Mouse (Mus musculus) c-Kit-positive CD71-negative TER-119-negative erythroid progenitor cells, embryonic 14.5 days (primary cell): ENCODE data around the gene Srp9.

Experiments
- DNase-seq: peaks from one replicate; pipeline ENCODE4 v3.0.0-alpha.2; 2013; ENCODE audit warnings: low read depth

The Srp9 gene

DNA sequence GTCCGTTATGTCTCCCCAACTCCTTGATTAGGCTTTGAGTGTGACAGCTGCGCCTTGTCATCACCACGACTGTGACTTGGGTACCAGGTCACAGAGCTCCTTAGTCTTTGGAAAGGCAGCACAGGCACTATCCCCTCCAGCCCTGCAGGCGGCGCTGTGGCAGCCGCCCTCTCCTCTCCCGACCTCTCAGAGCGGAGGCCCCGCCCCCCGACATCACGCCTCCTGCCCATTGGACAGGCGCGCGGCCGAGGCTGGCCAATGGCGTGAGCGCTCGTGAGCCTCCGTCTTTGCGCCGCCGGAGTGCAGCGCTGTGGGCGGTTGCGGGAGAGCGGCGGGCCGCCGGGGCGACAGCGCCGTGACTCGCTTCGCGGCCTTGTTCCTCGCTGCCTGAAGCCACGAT lies at the start of gene Srp9:
Gene Srp9, plus strand, starts transcription at position 232 of the 400 bp plus-strand sequence.
- peak; percentile 97 for DNase-seq

DNA sequence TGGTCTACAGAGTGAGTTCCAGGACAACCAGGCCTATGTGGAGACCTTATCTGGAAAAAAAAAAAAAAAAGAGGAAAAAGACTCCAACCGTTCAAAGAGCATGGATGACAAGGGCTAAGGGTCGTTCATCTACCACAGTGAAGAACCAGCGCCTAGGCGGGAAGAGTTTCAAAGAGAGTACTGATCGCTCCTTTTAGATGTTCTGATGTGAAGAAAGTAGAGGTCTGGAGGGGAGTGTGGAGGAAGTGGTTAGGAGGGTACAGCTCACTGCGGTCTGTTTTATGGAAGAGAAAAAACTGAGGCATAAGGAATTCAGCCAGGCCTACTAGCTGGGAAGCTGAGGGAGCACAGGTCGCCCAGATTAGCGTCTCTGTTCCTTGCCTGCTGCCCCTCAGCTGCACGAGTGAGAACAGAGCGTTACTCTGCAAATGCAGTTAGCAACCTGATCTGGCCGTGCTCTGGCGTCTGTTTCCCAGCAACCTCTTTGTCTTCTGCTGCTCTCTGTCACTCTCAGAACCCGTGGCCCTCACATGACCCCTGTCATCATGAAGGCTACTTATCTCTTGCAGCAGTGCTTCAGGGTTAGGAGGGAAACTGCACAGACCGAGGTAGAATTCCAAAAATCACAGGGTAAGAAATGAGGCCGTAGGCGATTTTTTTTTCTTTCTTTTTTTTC lies 42.7 kb upstream of the Srp9 start:
- DNase-seq = no peak

DNA sequence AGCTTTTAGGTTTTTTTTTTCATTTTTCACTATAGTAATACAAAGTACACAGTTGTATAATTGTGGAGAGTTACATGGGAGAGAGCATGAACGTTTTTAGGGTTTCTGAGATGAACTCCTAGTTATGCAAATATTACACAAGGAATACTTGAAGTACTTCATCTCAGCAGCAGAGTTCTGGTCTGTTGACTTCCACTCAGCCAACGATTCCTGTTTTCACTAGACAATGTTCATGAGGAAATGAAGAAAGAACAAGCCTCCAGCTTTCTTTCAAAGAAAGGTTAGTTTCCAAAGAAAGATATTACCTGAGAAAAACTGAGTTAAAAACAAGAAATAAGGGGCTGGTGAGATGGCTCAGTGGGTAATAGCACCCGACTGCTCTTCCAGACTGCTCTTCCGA lies 41.1 kb upstream of the Srp9 start:
- DNase-seq = no peak

DNA sequence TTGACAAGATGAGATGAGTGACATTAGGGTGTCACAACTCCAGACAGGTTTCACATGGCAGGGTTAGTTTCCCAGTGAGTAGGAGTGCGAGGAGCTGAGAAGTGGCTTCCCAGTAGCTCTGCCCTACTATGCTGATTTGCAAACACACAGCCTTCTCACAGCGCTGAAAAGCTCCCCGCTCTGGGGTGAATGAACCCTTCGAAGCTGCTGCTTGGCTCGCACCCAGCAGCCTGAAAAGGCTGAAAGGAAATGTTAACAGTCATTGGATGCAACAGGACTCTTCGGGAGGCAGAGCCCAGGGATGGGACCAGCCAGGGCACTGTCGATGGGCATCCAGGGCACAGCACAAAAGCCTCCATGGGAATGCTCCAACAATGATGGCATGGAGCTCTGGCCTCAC lies 37.8 kb upstream of the Srp9 start:
- no peak for DNase-seq

DNA sequence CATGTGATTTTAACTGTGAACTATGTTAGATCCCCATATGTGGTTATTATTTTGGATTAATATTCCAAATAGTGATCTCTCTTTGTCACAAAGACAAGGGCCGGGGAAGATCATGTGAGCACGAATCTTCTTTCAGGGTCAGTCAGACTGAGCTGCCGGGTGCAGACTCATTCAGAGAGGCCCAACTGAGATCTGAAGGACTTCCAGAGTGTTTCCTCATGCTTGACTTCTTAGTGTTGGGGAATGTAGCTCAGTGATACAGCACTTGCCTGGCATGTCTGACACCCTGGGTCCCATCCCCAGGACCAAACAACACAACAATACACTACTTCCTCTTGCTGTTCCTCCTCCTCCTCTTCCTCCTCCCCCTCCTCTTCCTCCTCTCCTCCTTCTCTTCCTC lies 37.2 kb upstream of the Srp9 start:
- no peak for DNase-seq

DNA sequence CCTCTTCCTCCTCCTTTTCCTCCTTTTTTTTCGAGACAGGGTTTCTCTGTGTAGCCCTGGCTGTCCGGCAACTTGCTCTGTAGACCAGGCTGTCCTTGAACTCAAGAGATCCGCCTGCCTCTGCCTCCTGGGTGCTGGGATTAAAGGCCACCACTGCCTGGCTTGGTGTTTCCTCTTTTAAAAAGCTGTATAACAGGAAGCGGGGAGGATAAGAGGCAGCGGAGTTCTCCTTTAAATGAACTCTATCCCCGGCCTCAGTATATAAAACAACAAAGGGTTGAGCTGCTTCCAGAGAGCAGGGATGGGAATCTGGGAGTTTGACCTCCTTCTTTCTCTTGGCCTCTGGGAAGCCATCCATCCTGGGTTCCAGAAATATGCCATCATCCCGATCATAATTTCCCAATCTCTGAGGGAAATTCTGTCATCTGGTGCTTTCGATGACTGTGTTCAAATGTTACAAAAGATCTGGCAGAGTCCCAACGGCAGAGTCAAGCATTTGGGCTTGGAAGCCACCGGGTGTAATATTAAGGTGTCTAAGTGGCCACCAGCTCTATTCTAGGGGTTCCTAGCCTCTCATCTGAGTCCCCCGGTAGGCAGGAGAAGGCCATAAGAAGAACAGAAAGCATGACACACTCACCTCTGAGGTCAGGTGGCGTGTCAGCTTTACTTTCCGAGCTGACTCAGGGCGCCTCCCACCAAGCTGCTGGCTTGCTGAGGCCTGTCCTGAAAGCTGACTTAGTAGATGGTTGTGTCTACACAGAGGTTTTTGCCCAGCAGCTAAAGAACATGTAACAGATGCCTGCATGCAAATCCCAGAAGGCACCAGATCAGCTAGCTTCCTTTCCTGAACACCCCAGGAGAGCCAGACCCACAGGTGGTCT lies 36.5 kb upstream of the Srp9 start:
- DNase-seq = no peak

DNA sequence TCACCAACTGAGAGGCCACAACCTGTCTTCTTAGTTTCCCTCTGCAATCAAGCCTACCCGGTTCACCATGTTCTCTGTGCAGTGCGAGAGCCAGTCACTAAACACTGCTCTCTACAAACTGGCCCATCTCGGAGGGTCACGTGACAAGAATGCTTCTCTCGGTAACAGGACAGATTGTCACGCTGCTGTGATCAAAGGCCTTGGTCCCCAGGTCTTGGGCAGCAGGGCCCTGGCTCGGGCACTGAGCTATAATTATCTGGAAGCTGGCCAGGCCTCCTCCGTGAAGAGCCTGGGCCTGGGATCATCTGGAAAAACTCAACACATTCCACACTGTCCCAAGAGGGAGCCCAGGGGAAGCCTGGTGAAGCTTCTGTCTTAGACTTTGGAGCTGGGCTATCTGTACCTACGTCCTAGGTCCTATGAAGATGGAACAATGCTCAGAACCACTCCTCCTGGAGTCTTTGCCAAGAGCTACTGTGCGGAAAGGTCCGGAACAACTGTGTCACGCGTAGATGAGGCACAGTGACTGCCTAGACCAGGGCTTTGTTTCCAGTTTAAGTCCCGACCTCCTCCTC lies 35.6 kb upstream of the Srp9 start:
- DNase-seq = no peak

DNA sequence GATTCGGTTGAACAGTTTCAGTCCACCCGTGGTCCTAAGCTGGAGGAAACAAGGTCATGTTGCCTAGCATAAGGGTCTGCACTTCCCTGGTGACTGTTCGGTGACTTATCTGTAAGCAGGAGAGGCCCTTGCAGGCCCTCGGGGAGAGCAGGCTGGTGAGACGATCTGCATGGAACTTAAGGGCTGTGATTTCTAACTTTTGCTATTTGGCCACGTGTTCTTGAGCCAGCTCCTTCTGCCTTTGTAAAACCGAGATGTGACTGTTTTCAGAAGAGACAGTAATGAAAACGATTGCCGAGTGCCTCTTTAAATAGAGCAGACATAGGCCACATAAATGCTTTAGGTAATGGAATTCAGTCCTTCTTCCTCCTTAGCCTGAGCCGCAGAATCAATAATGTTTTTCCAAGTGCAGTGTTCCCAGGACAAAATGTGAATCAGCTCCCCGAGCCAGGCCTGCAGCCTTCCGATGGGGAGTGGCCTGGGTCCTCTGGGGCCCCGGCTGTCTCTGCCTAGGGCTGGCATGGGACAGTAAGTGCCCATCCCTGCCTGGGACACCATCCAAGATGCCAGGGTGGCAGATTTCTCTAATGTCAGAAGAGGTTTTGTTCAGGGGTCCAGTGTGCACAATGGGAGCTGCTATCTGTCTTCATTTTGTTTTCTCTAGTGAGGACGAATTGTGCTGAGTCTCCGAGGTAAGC lies 34.8 kb upstream of the Srp9 start:
- no peak for DNase-seq

DNA sequence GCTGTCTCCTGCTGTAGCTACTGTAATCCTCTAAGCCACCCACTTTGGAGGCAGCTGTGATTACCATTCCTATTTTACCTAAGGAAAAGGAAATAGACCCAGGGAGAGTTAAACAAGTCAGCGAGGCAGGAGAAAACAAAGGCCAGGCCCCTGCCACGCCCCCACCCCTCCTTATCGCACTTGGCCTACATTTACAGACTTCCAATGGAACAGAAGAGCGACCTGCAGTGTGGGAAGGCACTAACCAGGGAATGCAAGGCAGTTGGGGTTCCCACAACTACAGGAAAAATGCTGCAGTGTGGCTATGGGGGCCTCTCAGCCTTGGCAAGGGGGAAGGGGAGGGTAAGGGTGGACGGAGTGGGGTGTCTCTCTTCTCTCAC lies 34.2 kb upstream of the Srp9 start:
- DNase-seq = no peak

DNA sequence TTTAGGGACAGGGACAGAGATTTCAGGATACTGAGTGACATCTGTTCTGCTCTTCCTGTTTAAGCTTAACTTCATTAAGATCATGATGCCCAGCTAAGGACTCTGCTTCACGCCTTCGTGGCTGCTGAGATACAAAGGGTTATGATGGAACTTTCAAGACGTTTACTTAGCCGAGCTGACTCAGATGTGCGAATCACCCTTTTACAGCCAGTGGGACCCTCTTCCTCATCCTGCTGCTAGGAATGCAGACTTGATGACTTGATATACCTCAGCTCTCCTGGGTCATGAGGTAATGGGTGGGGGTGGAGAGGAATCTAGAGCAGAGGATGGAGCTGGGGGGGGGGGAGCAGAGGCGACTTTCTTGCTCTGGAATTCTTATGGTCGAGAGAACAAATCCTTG lies 33.3 kb upstream of the Srp9 start:
- no peak for DNase-seq

DNA sequence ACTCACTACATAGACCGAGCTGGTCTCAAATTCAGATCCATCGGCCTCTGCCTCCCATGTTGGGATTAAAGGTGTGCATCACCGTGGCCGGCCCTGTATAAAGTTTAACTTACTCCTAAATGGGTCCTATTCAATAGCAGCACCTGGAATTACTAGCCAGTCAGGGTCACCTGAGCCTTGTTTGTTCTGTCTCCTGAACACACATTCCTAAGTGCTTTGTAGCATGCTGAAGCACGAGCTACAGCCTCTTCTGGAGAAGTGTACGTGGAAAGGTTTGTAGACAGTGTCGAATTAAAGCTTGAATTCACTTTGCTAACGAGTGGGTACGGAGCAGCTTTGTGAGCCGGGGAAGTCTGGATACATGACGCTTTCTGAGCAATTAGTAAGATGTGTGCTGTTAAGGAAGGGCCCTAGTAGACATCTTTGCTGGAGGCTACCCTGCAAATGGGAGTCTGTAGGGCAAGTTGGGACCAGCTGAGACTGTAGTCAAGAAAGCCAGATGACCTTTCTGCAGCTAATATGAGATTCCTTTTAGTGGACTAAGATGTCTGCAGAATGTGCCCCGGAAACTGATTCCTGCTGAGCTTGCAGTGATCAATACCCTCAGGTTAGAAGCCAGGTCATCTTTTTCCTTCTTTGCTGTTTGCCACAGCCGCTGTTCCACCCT lies 32.7 kb upstream of the Srp9 start:
- DNase-seq = no peak

DNA sequence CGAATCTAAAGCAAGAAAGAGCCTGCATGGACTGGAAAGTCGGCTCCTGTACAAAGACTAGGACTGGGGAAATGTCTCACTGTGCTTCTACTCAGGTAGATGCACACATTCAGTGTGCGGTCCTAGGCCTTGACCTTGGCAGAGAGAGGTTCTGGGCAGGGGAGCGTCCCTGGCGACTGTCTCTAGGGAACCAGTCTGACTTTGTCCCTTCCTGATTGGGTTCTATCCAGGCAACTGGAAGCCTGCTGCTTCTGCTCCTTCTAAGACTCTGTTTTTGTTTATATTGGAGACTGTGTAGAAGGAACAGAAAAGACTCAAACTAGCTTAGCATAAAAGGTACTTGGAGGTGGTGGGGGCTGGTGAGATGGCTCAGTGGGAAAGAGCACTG lies 32.1 kb upstream of the Srp9 start:
- no peak for DNase-seq

DNA sequence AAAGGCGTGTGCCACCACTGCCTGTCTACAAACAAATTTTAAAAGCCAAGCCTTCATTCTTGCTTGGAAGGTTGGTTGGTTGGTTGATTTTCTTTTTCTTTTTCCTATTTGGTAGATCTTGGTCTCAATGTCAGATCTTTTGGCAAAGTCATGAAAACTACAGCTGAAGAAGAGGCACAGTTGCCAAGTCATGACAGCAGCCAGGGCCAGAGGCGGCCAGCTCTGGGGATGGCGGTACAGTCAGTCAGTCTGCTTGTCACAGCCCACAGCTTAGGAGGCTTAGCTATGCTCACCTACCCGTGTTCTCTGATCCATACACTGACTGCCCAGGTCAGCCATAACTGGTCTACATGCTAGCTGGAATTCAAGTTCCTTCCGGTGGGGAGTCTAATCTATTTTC lies 31.1 kb upstream of the Srp9 start:
- no peak for DNase-seq

DNA sequence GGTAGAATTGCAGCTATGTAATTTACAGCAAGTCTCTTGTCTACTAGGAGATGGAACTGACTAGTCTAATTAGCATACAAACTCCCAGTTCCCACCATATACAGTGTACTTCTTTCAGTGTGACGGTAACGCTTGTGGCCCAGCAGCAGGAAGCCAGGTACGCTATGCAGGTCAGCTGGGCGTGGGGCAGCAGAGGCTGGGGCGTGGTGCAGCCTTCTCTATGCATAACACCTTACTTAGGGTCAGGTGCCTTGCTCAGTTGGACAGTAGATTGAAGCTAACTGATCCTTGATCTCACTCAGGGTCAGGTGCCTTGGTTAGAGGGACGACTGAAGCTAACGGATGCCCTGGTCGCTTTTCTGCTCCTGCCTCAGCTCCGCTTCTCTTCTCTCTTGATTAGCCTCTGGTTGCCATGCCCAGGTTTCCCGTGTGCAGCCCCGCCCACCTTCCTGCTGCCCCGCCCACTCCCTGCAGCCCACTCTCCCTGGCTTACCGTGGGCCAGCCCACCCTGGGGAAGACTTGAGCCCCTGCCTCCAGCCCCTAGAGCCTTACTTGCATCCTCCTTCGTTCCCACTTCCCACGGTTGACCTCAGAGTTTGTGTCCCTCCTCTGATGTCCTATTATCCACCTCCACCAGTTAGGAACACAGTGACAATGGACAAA lies 29.9 kb upstream of the Srp9 start:
- no peak for DNase-seq

DNA sequence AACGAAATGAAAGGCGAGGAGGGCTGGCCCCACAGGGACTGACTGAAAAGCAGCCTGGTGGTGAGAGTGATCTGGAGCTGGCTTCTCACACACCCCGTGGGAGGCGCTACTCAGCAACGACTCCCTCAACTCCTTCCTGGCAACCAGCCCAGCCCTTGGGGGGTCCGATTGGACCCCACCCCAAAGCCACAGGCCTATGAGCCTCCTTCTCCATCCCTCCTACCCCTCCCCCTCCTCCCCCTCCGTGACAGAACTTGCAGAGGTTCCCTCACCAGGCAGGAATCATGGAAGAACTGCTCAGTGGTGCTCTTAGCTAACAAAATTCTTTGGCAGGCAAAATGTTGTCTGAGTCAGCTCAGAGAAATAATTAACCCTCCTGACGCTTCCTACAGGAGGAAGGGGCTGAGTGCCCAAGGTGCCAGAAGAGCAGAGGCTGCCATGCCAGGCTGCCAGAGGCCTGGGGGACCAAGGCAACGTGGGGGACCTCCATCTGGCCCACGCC lies 29.2 kb upstream of the Srp9 start:
- DNase-seq = no peak

DNA sequence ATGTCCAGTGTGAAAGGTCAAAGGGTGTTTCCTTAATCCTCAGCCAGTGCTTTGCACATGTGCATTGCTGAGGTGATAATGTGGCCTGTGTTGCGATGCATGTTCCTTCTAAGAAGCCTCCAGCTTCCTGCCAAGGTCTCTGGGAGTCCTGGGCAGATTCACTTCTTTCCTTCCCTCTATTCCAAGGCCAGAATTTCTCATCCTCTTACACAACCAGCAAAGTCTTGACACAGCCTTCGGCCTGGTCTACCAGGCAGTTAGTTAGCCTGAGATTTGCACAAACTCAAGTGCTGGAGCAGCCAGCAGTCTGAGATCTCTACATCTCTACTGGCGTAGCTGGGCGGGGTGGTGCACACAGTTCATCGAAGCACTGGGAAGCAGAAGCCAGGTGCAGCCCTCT lies 27.8 kb upstream of the Srp9 start:
- no peak for DNase-seq

DNA sequence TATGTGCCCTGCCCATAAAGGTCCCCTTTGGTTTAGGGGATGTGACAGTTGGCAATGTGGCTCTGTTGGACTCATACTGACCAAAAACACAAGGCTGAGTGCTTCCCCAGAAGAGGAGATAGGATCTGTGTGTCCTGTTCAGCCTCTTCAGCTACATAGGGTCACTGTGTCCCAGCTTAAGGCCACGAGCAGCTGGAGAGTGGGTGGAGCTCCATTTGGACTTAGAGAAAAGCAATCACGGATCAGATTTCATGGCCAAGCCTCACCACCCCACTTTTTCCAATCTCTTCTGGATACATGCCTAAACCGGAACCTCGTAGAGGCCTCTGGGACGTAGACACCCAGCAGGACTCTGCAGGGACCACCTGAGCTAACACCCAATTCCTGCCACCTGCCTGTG lies 25.5 kb upstream of the Srp9 start:
- DNase-seq = no peak

DNA sequence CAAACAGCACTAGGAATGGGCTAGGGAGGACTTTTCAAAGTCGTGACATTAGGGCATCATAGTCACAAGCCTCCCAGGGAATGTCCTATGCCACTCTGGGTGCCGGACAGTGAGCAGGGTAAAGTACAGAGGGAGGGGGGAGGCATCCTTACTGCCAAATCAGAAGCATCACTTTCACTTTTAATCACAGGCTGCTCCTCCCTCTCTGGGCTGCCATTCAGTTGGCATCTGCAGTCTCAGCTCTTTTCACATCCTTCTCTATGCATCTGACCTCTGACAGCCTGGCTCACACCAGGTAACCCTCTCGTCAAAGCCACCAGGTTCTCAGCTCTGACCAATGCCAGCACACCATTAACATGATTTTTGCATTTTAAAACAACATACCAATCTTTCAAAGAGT lies 24.1 kb upstream of the Srp9 start:
- DNase-seq = no peak

DNA sequence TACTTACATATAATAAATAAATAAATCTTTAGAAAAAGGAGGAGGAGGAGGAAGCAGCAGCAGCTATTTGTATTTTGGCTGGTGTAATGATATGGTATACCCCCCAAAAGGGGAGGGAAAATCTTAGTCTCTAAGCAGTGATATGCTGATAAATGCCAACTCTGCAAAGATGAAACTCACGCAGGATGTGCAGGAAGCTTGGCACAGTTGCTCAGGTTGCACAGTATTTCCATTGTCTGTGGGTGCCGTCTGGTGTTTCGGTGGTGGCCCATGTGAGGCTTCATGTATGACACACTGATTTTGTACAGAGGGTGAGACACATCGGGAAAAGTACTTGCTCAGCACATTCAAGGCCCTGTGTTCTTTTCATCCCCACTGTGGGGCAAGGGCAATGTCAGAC lies 23.1 kb upstream of the Srp9 start:
- no peak for DNase-seq

DNA sequence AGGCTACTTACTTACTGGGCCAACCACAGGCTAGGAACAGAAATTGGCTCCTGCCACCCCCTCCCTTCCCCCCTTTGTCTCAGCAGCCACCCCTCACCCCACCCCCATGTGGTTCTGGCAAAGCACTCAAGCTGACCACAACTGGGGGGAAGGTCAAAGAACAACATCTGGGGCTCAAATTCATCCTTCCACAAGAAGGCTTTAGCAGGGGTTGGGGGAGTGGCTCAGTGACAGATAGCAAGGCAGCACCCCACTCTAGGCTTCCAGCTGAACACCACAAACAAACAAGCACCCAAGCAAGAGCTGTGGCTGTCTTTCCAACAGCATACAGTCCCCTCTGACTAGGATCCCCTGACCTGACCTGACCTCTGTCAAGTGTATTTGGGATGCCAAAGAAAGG lies 21.8 kb upstream of the Srp9 start:
- no peak for DNase-seq

DNA sequence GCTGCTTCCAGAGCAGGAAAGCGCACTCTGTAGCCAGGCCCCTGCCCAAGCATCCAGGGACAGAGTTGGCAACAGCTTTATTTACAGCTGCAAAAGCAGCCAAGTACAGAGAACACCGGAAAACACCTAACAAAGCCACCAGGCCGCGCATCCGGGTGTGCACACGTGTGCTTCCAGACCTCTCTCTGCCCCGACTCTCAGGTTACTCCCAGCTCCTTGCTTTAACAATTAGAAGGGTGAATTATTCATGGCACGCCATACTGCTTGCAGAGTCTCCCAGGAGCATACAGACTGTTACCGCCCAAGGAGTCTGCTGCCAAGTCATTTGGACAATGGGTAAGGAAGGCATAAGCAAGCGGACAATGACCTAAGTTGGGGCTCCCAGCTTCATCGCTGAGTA lies 21.1 kb upstream of the Srp9 start:
- no peak for DNase-seq

DNA sequence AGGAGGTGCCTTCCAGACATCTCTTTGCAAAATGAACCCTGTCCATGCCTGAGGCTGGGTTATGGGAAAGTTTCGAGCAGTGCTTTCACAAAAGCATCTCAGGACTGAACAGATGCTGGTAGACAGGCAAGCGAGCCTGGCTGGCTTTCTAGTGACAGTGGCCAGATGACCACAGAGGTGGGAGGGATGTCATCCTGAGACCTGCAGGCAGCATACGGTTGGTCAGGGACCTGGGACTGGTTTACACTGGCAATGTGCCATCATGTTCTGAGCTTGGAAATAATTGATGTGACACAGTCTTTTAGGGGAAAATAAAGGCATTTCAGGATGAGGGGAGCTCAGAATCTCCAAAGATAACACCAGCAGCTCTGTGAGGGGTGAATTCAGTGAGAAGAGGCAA lies 19.5 kb upstream of the Srp9 start:
- DNase-seq = no peak
